Mouse (Mus musculus) MEL (cell line): Measurements from ENCODE around the gene Aptx.

ENCODE experiments used
- CTCF ChIP-seq, 3 experiments: IDR thresholded peaks in 2 of 3; conservative IDR thresholded peaks in 1 of 3; 2 replicates each; pipeline ENCODE4 v1.5.1; 2011 to 2012; ENCODE audit warnings: low read length in 3 of 3, low read depth in 2 of 3, mild to moderate bottlenecking in 2 of 3, improper control_type of control experiment in 1 of 3, inconsistent platforms in 1 of 3, mixed read lengths in 1 of 3, moderate library complexity in 1 of 3; ENCODE audit not compliant: control insufficient read depth in 1 of 3, insufficient read depth in 1 of 3, poor library complexity in 1 of 3, severe bottlenecking in 1 of 3
- E2F4 ChIP-seq: IDR thresholded peaks from 2 replicates; pipeline ENCODE4 v1.6.1; 2011; ENCODE audit warnings: low read depth, low read length, improper control_type of control experiment, borderline replicate concordance
- ELF1 ChIP-seq: IDR thresholded peaks from 2 replicates; pipeline ENCODE4 v1.6.1; 2014; ENCODE audit warnings: low read depth, mild to moderate bottlenecking, inconsistent platforms, low read length, improper control_type of control experiment, moderate library complexity
- GATA1 ChIP-seq: IDR thresholded peaks from 2 replicates; pipeline ENCODE4 v1.6.1; 2011; ENCODE audit warnings: low read depth, low read length, improper control_type of control experiment
- POLR2A ChIP-seq, 2 experiments: IDR thresholded peaks; 2 replicates each; pipeline ENCODE4 v1.6.1; 2011 to 2012; ENCODE audit warnings: low read length in 2 of 2, mild to moderate bottlenecking in 2 of 2, control low read depth in 1 of 2, improper control_type of control experiment in 1 of 2, low read depth in 1 of 2, moderate library complexity in 1 of 2; ENCODE audit not compliant: control insufficient read depth in 1 of 2, insufficient read depth in 1 of 2, poor library complexity in 1 of 2
- POLR2AphosphoS2 ChIP-seq: IDR thresholded peaks from 2 replicates; pipeline ENCODE4 v1.6.1; 2011; ENCODE audit warnings: low read length, improper control_type of control experiment
- USF1 ChIP-seq: IDR thresholded peaks from 2 replicates; pipeline ENCODE4 v1.6.1; 2014; ENCODE audit warnings: low read depth, mild to moderate bottlenecking, inconsistent platforms, low read length, improper control_type of control experiment, moderate library complexity

GRCm38 (mm10) chr4:40701796-40702195 is 1.2 kb downstream of the Aptx start:
- TF ChIP-seq CTCF (IDR thresholded peaks at IDR 0.05 in 2 of 3, conservative IDR thresholded peaks at IDR 0.05 in 1 of 3; ENCODE audit: control insufficient read depth in 1 of 3, insufficient read depth in 1 of 3, low read depth in 2 of 3, low read length in 3 of 3, poor library complexity in 1 of 3, severe bottlenecking in 1 of 3) (no peak), E2F4 (no peak), POLR2AphosphoS2 (no peak), USF1 (no peak), ELF1 (no peak), POLR2A (IDR thresholded peaks at IDR 0.05; ENCODE audit: control insufficient read depth in 1 of 2, insufficient read depth in 1 of 2, low read depth in 1 of 2, low read length in 2 of 2, poor library complexity in 1 of 2) (no peak), GATA1 (no peak)
